Mouse (Mus musculus): ENCODE results near the gene Olfr478.

DNA sequence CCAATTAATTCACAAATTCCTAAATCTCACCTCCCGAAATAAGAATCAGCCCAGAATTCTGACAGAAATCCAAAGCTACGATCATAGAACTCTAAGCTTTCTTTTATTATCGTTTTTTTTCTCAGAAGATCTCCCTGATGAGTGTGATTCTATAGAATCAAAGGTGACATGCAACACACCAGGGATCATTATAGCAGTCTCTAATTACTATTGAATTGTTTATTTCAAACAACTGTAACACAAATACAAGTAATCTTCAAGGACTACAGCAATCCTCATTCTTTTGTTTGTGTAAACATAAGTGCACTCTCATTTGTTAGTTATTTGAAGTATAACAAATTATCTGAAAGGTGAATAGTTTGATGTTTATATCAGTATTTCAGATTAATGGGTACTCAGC, at the start of gene Olfr478:
- TF ChIP-seq CTCF (IDR thresholded peaks at IDR 0.05; ENCODE audit: extremely low read depth, insufficient read depth, insufficient read length, insufficient replicate concordance) (no peak), POLR2A (IDR thresholded peaks at IDR 0.05; ENCODE audit: low read depth, low read length) (no peak)

Measured in spleen, adult 2 months (tissue).